Mouse (Mus musculus) splenic B cell, adult 2 months (primary cell): ENCODE results near the gene Lats1.
A peak's percentile ranks its signal among the peaks of the same experiment; 100 is the strongest.
"Not testable (repeated sequence)": the region's sequence is repeated elsewhere in the genome, so short reads cannot be mapped to it uniquely, and the experiment has no call there.

Source experiments
- DNase-seq: peaks from one replicate; pipeline ENCODE4 v3.0.0-alpha.2; 2011; ENCODE audit warnings: low read depth, low spot score
- H3K27me3 ChIP-seq: 2 replicates; pipeline ENCODE4 v1.6.1; 2012; ENCODE audit warnings: mild to moderate bottlenecking, low read length, moderate library complexity, mixed read lengths; ENCODE audit not compliant: control insufficient read depth, poor library complexity, insufficient read depth, severe bottlenecking
- H3K36me3 ChIP-seq: 2 replicates; pipeline ENCODE4 v1.6.1; 2012; ENCODE audit warnings: mild to moderate bottlenecking, low read length, moderate library complexity, mixed read lengths; ENCODE audit not compliant: control insufficient read depth, poor library complexity, insufficient read depth, severe bottlenecking

Lats1 gene

GRCm38 (mm10) chr10:7695286-7695685, 14.3 kb downstream of the Lats1 start:
- no peaks in the 10 kb centered on the region for H3K27me3 ChIP-seq
- DNase-seq = peak; percentile 41
- peaks cover 17% of the 10 kb centered on the region; the same call in 1 of the 2 replicates for H3K36me3 ChIP-seq

GRCm38 (mm10) chr10:7700120-7700519, 19.1 kb downstream of the Lats1 start:
- Histone ChIP-seq H3K27me3 (no peaks in the 10 kb centered on the region), H3K36me3 (peaks cover 9% of the 10 kb centered on the region)
- no peak for DNase-seq

- H3K36me3 ChIP-seq = peaks cover 10% of the 10 kb centered on the region
- no peaks in the 10 kb centered on the region for H3K27me3 ChIP-seq
- DNase-seq = no peak
Observed at GRCm38 (mm10) chr10:7702586-7702985, 21.6 kb downstream of the Lats1 start.

GRCm38 (mm10) chr10:7710121-7710520, 29.1 kb downstream of the Lats1 start:
- H3K27me3 ChIP-seq = no peaks in the 10 kb centered on the region
- DNase-seq = no peak
- H3K36me3 ChIP-seq = peaks cover 6% of the 10 kb centered on the region

DNA sequence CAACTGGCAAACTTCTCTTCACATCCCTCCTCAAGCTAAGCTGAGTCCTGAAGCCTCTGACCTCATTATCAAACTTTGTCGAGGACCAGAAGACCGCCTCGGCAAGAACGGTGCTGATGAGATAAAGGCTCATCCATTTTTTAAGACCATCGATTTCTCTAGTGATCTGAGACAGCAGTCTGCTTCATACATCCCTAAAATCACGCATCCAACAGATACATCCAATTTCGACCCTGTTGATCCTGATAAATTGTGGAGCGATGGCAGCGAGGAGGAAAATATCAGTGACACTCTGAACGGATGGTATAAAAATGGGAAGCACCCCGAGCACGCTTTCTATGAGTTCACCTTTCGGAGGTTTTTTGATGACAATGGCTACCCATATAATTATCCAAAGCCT, 31.5 kb downstream of the Lats1 start:
- no peaks in the 10 kb centered on the region for H3K27me3 ChIP-seq
- peaks cover 3% of the 10 kb centered on the region for H3K36me3 ChIP-seq
- no peak for DNase-seq

DNA sequence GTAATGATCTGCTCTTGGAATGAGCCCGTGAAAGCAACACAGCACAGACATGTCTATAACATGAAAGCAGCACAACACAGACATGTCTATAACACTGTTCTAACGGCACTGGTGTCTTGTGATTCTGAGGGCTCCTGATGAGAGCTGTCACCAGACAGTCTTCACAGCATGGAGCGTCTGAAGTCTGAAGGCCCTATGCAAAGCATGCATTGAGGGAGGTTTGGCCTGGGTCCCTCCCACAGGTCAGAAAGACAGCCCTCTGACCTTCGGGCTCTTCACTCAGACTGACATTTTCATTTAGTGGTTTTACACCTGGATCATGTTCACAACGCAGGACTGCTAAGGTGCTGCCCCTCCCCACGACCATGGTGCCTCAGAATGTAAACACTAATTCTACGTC, 34.0 kb downstream of the Lats1 start:
- DNase-seq = no peak
- no peaks in the 10 kb centered on the region for H3K27me3 ChIP-seq
- no peaks in the 10 kb centered on the region; the same call in none of the 2 replicates for H3K36me3 ChIP-seq

- Histone ChIP-seq H3K36me3 (no peaks in the 10 kb centered on the region), H3K27me3 (no peaks in the 10 kb centered on the region)
- peak; percentile 98 for DNase-seq
Observed at GRCm38 (mm10) chr10:7725751-7726500, 44.9 kb downstream of the Lats1 start, which contains the start of gene Katna1. Katna1 (plus strand) TSS chr10:7726000.

DNA sequence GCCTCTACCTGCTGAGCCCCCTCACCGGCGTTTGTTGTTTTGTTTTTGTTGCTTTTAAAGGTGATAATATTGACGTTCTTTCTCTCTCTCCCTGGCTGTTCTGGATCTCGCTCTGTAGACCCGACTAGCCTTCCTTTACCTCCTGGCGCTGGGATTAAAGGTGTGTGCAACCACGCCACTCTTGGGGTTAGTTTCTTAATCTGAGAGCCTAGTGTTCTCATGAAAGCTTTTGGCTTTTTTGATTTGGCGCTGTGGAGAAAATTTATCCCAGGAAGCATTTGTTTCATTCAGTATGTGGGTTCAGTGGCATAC, 45.4 kb downstream of the Lats1 start:
- no peaks in the 10 kb centered on the region for H3K27me3 ChIP-seq
- no peaks in the 10 kb centered on the region for H3K36me3 ChIP-seq
- peak; percentile 17 for DNase-seq

DNA sequence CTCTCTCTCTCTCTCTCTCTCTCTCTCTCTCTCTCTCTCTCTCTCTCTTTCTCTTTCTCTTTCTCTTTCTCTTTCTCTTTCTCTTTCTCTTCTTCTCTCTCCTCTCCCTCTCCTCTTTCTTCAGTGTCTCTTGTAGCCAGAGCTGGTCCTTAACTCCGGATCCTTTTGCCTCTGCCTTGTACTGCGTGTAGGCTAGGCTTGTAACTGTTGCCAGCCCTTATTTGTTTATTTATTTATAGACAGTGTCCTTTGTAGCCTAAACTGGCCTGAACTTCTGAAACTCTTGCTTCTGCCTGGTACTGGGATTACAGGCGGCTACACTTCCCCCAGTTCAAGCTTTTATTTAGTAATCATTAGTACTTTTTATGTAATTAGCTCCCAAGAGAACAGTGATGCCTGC, 46.0 kb downstream of the Lats1 start:
- peak; percentile 22 for DNase-seq
- no peaks in the 10 kb centered on the region for H3K36me3 ChIP-seq
- no peaks in the 10 kb centered on the region for H3K27me3 ChIP-seq

GRCm38 (mm10) chr10:7731582-7731981, 50.6 kb downstream of the Lats1 start:
- H3K27me3 ChIP-seq = no peaks in the 10 kb centered on the region
- H3K36me3 ChIP-seq = no peaks in the 10 kb centered on the region
- no peak for DNase-seq

DNA sequence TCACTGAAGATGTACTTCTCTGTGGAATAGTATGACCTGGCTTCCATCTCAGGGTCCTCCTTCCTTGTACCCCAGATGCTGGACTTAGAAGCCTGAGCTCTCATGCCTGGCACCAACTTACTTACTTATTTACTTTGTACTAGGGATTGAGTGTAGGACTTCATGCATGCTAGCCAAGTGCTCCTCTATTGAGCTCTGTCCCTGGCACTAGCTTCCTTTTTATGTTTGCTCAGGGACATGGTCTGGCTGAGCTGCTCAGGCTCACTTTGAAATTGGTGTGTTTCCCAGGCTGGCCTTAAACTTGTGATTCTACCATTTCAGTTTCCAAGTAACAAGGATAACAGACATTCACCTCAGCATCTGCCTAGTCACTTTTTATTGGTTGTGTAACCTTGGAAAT, 56.1 kb downstream of the Lats1 start:
- no peak for DNase-seq
- Histone ChIP-seq H3K36me3 (peaks cover 5% of the 10 kb centered on the region; the same call in 1 of the 2 replicates), H3K27me3 (no peaks in the 10 kb centered on the region)

DNA sequence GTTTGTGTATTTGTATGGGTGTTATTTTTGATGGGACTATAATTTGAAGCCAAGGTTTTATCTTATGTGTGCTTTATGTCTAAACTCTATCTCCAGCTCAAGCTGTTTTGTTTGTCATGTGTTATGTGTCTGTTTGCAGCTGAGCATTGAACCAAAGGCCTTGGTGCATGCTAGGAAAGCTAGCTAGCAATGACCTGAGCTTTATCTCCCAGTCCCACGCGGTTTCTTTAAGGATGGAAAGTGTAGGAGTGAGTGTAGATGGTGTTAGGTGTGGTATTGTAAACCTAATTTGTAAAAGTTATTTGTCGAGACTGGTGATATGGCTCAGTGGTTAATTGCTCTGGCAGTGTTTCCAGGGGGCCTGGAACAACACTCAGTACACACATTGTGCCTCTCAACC, 56.9 kb downstream of the Lats1 start:
- DNase-seq = no peak
- Histone ChIP-seq H3K27me3 (no peaks in the 10 kb centered on the region), H3K36me3 (peaks cover 6% of the 10 kb centered on the region; the same call in 1 of the 2 replicates)

GRCm38 (mm10) chr10:7745528-7745927, 64.5 kb downstream of the Lats1 start:
- DNase-seq, H3K27me3 ChIP-seq: not testable (repeated sequence)
- peaks cover 18% of the 10 kb centered on the region for H3K36me3 ChIP-seq

- H3K36me3 ChIP-seq = peaks cover 8% of the 10 kb centered on the region
- DNase-seq = no peak
- no peaks in the 10 kb centered on the region for H3K27me3 ChIP-seq
Observed at GRCm38 (mm10) chr10:7748752-7749151, 67.7 kb downstream of the Lats1 start.

GRCm38 (mm10) chr10:7757544-7757943, 76.5 kb downstream of the Lats1 start:
- no peaks in the 10 kb centered on the region for H3K27me3 ChIP-seq
- DNase-seq = no peak
- H3K36me3 ChIP-seq = peaks cover 9% of the 10 kb centered on the region
